Mouse (Mus musculus) 3T3-L1 (cell line): ENCODE measurements at regions not wholly inside any gene's neighbourhood (a gene's known extent, or its start where the extent isn't known, plus 50 kb on each side); places are given as distances from the start of the nearest gene placed in this dataset.
"Not testable (repeated sequence)": the region's sequence is repeated elsewhere in the genome, so short reads cannot be mapped to it uniquely, and the experiment has no call there.

Experiments used
- DNase-seq: peaks from one replicate; pipeline ENCODE4 v3.0.0-alpha.2; 2015; ENCODE audit warnings: low read depth, low spot score

DNA sequence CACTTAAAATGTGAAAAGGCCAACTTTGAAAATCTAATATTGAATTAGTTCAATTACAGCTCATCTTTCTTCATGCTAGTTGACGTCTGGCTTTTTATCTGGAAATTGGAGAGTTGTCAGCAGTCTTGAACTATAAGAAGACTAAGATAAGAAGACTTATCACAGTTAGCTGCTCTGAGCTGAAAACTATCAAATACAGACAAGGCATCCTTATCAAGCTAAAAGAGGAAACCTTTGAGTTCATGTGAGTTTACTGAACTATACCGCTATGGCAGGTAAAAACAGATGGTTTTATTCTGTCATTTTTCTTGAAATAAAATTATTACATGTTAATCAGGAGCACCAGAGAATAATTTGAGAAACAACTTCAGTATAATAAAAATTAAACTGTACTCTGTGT, 735.2 kb upstream of the Marcks start:
- DNase-seq = no peak

DNA sequence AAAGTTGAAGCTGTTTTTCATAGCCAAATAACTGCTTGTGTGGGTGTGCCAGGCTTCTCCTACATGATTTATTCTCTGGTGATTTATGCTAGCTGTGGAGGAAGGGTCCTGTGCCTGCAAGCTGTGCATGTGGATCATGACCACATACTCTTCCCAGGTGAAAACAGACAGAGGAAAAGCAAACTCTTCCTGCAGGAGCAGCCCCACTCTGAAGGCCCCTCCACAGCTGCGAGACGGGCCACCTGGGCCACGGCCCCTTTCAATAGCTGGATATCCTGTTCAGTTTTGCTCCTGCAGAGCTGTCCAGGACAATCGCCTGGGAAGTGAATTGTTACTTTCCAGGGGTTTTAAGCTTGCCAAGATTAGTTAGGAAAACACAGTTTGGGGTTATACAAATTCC, 722.3 kb upstream of the Marcks start:
- DNase-seq = peak; percentile 6

DNA sequence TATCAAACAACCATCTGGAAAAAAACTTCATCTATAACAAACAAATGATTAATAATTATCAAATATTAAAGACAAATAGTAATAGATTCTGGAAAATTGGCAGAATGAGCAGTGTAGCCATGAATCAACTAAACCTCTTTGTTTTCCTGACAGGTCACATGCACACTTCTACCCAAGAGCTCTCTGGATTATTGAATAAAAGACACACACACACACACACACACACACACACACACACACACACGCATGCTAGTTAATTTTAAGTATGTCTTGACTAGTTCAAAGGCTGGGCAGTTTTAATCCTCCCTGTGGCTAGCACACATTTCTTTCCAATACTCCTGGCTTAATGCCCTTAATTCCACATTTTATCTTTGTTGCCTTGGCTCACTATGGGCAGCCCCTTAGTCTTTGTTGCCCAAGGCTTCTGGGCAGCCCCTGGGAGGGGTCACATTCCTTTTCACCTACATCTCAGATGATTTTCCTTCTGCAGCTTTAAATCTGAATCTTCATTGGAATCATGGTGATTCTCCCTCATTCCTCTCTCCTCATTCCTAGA, 710.6 kb upstream of the Marcks start:
- no peak for DNase-seq

DNA sequence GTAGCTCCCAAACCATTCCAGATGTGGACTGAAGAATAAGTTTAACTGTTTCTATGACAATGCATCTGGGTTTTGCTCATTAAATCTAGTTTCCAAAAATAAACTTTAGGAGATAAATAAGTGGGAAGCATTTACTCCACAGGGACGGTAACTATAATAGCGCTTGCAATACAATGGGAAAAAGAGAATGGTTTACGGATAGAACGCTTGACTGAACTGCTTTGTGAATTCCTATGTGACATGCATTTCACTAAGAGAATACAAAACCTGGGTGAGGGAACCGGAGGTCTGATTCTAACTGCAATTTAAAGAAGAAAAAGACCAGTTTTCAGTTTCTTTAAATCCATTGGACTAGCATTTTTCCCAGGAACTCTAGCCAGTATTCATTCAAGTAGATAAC, 704.1 kb upstream of the Marcks start:
- no peak for DNase-seq

DNA sequence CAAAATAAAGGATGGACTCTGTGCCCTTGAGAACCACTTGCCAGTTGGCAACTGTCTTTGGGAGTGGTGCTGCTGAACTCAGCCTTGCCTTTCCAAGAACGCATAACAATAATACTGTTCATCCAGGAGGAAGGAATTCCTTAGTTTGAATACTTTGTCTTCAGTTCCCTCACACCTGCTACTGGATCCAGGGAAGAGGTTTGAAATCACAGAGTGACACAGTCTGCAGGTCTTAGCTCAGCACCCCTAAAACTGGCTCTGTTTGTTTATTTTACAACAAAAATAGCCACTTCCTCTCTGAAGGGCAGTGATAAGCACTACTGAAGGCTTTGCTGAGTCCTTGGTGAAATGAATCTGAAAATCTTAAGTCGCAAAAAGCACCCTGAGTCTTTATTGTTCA, 703.1 kb upstream of the Marcks start:
- DNase-seq = no peak

DNA sequence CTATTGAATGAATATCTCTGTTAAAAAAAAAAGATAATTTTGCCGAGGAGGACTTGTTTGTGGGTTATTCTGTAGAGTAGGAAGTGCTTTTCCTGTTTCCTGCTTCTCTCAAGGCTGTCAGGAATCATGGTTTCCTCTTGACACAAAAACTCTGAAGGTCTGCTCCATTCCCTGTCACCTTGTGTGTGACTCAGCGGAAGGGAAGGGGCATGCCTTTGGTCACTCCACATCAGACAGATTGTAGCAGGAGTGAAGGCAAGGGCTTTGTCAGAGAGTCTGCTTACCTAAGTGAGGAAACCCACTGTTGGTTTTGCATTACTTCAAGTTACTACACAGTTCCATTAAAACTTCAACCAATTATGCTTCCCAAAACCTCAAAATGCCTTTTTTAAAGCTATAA, 699.0 kb upstream of the Marcks start:
- DNase-seq = no peak

DNA sequence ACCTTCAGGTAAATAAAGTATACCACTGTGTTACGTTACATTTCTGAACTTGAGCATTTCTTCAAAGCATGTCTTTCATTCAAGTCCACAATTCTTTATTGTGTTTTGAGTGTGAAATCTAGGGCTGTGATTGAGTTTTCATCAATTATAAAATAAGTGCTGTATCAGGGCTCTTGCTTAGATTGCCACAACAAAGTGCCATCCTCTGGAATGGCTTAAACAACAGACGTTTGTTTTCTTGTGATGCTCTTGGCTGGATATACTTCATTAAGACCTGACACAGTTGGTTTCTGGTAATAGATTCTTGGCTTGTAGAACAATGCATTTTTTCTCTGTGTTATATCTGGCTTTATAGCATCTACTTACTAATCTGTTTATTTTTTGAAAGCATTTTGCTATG, 674.3 kb upstream of the Marcks start:
- no peak for DNase-seq

DNA sequence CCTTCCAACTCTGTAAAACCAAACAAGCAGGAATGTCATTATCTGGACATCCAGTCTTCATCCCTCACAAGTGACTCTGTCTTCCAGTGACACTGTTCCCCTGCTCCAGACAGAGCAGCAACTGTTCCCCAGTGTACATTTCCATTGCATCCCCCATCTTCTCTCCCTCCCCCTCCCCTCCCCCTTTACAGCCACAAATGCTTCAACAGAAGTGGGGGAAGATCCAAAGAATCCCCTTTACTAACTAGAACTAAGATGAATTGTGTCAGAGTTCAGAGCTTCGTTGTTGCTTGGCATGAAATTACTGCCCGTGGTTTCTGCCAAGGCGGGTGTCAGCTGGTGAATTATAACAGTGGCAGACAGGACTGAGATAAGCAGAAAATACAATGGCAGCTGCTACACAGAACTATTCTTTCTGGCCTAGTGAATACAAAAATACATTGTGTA, 673.7 kb upstream of the Marcks start:
- peak; percentile 29 for DNase-seq

DNA sequence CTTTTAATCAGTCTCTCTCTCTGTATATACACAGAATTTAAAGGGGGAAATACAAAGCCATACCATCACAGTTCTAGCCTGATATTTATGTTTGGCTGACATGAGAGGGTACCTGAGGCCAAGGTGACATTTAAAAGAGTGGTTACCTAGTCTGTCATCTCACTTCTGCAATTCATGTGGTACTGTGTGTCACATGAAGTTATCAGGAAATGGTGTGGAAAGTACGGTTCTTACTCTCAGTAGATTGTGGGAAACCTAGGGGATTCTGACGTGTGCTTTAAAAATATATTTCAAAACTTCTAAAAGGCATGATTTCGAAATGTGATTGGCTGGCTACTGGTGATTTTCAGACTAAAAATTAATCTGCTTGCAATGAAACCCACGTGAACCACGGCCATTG, 673.1 kb upstream of the Marcks start:
- no peak for DNase-seq

DNA sequence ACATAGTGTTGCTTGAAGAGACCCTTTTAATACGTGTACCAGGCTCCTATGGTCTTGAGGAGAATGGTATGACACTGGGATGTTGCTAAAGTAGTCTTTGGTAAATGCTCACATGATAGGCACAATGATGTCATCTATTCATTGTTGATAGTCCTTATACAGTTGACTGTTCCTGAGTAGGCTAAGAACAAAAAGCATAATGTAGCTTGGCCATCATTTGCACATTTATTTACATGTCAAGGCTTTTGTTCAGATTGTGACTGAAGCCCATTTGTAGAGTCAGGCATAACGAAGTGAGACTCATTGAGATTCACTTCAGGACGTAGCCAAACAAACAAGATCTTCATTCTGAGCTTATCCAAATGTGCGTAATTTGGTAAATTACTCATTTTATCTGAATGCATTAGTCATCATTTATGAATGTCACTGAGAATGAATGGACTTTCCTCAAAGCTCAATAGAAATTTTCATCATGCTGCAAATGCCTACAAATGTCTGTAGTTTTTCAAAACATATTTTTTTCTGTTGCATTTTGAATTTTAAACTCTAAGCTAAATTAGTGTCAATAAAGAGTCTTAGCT, 664.6 kb upstream of the Marcks start:
- peak; percentile 63 for DNase-seq

DNA sequence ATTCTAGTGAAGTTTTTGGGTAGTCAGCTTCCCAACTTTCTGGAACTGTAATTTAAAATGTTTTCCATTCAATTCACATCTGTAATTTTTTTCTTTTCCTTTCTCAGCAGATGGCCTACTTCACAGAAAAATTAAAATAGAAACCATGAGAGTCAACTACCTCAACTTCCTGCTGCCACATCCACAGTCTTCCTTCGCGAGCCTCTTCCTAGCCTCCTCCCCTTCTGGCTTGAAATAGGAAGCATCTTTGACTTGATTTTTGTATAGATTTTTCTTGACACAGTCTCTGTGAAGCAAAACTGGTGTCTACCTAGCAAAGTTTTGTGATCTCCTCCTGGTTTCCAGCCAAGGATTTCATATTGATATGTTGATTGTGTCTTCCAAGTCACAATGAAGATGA, 660.7 kb upstream of the Marcks start:
- DNase-seq = no peak

DNA sequence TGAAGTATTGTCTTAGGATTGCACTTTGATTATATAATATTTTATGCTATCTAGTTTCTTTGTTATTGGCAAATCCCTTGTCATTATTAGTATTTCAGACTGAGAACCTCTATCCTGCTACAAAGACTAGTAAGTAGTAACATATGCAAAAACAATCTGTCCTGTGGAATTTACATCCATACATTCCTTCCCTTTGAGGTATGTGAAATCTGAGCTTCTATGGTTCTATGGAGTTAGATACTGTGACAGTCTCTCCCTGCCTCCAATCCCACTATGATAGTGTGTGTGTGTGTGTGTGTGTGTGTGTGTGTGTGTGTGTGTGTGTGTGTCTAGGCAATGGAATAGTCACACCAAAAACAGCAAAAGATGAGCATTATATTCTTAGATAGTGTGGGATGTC, 659.6 kb upstream of the Marcks start:
- peak; percentile 40 for DNase-seq

DNA sequence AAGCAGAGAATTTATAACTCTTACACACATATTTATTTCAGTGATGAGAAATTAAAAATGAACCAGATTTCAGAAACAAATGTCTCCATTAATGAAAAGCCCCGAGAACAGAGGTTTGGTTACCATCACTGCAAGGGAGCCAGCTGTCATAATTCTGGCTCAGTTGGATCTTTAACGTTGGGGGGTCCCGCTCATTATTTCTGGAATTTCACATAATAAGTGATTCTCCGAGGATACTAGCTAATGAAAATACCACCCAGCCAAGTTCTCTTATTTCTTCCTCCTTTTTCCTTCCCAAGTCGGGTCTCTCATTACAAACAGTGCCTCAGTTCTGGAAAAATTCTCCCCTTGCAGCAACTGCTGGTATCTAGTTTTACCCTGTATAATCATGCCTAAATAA, 659.0 kb upstream of the Marcks start:
- no peak for DNase-seq

DNA sequence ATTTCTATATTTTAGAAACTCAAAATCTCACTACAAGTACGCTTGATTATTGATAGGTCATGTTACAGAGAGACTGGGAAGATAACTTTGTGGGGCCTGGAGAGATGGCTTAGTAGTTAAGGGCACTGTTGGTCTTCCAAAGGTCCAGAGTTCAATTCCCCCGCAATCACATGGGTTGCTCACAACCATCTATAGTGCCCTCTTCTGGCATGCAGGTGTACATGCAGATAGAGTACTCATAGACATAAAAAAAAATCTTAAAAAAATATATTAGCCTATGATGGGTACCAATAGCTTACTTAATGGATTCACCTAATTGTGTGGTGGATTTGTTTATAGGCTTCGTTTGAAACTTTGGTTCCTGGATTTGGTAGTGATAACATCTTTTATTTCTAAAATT, 654.2 kb upstream of the Marcks start:
- no peak for DNase-seq

DNA sequence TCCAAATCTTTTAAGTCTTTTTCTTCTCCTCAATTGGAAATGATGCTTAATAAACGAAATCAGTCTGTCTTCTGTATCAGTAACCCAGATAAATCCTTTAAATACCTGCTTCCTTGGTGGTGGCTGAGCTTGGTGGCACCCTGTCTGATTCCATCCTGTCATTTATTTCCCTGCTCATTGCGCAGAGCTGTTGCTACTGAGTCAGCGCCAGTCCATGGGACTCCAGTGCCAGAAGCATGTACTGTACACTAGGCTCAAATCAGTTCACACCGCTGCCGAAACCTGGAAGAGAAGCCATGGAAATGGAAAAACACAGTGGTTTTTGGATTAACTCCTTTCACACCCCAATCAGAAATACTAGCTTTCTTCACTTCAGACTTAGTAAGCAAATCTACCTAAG, 649.3 kb upstream of the Marcks start:
- DNase-seq = no peak

DNA sequence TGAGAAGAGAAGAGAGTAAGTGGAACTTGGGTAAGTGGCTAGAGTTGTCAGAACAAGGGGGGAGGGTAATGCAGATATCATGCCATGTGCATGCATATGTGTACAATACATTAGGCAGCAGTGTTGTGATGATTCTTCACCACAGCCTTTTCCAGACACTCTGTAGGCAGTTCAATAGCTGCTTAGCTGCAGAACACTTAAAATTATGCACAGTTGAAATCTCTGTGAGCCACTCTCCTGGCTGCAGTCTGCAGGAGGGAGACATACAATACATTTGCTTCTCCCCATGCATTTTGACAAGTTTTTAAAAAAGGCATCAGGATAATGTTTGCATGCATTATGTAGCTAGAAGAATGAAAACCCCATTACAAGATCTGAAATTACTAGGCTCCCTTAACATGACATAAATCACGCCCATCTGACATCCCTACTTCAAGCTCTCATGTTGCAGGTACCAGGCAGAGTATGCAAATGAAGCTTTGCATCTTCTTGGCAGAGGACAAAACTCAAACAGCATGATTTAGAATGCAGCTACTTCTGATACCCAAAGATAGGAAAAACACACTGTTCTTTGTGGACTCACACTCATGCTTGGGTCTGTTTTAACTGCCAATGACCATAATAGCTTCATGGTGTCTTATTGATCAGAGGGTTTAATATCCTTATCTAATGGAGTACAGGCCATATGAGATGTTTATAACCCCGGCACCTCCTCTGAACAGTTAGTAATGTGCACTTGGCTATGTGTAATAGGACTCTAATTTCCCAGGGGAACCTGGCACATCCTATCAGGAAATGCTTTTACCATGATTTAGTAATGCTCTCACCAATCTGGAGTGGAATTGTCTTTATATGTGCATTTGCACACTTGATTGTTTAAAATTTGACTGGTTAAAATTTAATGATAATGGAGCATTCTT, 640.9 kb upstream of the Marcks start:
- DNase-seq = no peak

DNA sequence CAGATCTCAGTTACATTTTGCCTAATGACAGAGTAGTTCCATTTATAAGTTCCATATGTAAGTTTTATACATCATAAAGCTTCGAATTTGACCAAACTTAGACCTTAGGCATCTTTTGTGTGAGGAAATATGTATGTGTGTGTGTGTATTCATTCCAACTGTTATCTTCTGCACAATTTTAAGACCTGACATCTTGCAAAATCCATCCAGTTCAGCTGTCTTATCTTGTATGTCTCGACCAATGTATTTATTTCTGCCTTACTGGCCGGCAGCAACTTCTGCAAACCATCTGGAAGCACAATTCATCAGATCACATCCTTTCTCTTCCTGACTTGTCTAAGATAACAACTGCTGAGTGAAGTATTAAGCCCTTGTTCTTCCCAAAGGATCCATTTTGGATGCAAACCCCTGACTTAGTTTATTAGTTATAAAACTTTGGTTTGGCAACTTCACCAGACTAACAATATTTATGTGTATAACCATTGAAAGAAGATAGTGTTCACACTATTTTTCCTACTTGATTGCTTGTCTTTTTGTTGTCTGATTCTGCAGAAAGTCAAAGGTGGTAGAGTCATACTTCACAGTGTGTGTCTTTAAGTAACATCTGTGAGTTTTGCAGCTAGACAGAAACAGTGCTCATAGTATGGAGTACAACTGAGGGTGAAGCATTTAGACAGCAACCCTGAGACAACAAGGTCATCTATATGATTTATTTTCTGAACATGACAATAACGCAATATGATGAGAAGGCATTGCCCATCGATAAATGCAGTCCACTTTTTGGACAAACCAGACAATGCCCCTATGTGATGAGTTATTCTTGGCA, 622.0 kb upstream of the Marcks start:
- no peak for DNase-seq

DNA sequence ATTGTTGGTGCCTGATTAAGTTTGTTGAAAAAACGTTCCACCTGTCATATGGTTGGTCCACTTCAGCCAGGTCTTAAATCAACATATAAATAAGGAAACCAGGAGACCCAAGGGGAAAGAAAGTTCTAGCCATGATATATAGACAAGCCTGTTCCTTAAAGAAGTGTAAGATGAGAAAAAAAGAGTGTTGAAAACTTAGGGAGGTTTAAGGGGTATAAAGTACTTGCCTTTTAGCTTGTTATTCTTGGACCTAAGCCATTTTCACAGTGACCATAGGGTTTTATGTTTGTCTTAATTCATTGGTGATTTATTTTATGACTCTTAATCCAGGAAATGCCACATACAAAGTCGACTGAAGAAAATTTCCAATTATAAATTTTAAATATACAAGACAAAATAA, 602.9 kb upstream of the Marcks start:
- no peak for DNase-seq

DNA sequence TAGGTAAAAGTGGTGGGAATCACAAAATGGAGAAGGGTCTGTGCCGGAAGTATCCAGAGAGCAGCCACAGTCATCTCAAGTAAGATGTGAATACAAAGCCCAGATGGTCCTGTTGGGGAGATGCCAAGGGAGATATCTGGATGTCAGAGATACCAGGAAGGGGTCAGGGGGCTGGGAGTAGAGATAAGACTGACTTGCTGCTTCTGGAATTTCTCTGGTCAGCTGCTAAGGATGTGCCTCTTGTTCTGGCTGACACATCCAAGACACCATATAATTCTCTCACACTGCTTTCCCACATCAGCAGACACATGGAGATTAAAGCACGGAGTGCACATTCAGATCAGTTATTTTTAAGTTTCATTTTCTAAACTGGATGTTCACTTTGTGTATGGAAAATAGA, 600.3 kb upstream of the Marcks start:
- DNase-seq = no peak

DNA sequence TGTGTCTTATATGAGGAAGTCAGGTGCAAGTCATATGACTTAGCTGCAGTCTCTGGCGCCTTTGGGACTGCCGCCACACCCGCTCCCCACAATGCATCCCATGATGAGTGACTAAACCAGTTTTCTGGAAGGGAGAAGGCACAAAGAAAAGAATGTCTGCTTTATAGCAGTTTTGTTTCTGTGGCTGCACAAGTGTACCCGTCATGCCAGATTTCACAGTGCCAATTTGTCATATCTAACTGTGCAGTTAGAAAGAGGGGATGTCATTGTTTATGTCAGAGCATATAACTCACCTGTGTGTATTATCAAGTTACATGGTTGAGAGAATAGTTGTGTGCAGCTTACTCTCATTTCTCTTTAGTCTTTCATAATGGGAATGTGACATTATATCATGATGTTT, 586.9 kb upstream of the Marcks start:
- no peak for DNase-seq

DNA sequence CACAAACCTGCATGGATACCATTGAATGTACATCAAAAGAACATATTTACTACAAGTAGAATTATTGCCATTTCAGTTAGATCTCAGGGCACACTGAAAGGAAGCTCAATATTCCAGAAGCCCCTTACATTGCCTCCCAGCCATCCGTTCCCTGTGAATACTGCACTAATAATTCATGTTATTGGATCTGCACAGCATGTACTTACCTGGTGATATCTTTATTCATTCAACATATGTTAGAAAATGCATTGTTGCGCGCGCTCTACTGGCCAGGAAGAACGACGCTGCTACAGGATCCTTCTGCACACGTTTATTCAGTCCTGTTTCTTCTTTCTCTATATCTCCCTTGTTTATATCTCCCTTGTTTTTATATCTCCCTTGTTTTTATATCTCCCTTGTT, 586.3 kb upstream of the Marcks start:
- not testable (repeated sequence) for DNase-seq

DNA sequence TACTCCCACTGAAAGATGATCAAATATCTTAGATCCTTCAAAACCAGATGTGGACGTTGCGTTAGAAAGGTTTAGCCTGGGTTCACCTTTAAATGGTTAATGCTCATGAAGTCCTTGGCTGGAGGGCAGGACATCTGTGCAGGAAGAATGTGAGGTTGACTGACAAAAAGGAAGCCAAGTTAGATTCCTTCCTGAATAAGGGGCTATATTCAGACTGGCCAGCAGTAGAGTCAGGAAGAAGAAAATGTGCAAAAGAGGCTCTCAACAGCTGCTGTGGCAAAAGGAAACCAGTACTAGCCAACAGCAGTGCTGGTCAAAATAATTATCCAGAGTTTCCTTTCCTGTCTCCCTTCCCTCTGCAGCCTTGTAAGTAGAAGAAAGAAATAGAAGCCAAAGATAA, 582.0 kb upstream of the Marcks start:
- no peak for DNase-seq
